Mouse (Mus musculus) cerebellum, postnatal 14 days (tissue): ENCODE results near the gene Acap2.
A peak's percentile ranks its signal among the peaks of the same experiment; 100 is the strongest.

Source experiments
- DNase-seq, 2 experiments: peaks; one replicate each; pipeline ENCODE4 v3.0.0; 2021; ENCODE audit warnings: mixed read lengths in 2 of 2

Gene Acap2

GRCm38 (mm10) chr16:31200790-31201567, at the start of gene Acap2:
Acap2 (minus strand) TSS chr16:31201245.
- DNase-seq: peak; percentile 96 to 98

- DNase-seq: no peak
Measured at GRCm38 (mm10) chr16:31249401-31249800, 48.4 kb upstream of the Acap2 start.

GRCm38 (mm10) chr16:31248717-31249116, 47.7 kb upstream of the Acap2 start:
- DNase-seq: no peak

- DNase-seq: no peak
Measured at GRCm38 (mm10) chr16:31247442-31247841, 46.4 kb upstream of the Acap2 start.

GRCm38 (mm10) chr16:31244053-31244452, 43.0 kb upstream of the Acap2 start:
- no peak for DNase-seq

- no peak for DNase-seq
Measured at GRCm38 (mm10) chr16:31241433-31241832, 40.4 kb upstream of the Acap2 start.

- DNase-seq: no peak
Measured at GRCm38 (mm10) chr16:31240569-31240968, 39.5 kb upstream of the Acap2 start.

GRCm38 (mm10) chr16:31238281-31238680, 37.2 kb upstream of the Acap2 start:
- no peak for DNase-seq

GRCm38 (mm10) chr16:31235457-31236310, 34.6 kb upstream of the Acap2 start:
- DNase-seq: peak; percentile 18 to 26

- DNase-seq: no peak
Measured at GRCm38 (mm10) chr16:31234808-31235456, 33.9 kb upstream of the Acap2 start.

- DNase-seq: no peak
Measured at GRCm38 (mm10) chr16:31234356-31234755, 33.3 kb upstream of the Acap2 start.

GRCm38 (mm10) chr16:31233541-31234339, 32.7 kb upstream of the Acap2 start:
- peak; percentile 14 to 33 for DNase-seq

- DNase-seq: no peak
Measured at GRCm38 (mm10) chr16:31233167-31233498, 32.1 kb upstream of the Acap2 start.

- DNase-seq: no peak
Measured at GRCm38 (mm10) chr16:31232491-31233166, 31.6 kb upstream of the Acap2 start.

- DNase-seq: no peak
Measured at GRCm38 (mm10) chr16:31231591-31231990, 30.5 kb upstream of the Acap2 start.

- no peak for DNase-seq
Measured at GRCm38 (mm10) chr16:31227746-31228145, 26.7 kb upstream of the Acap2 start.

GRCm38 (mm10) chr16:31215271-31215670, 14.2 kb upstream of the Acap2 start:
- DNase-seq: no peak

- no peak for DNase-seq
Measured at GRCm38 (mm10) chr16:31213463-31213862, 12.4 kb upstream of the Acap2 start.

- no peak for DNase-seq
Measured at GRCm38 (mm10) chr16:31211503-31211902, 10.5 kb upstream of the Acap2 start.

GRCm38 (mm10) chr16:31210453-31210852, 9.4 kb upstream of the Acap2 start:
- no peak for DNase-seq

GRCm38 (mm10) chr16:31209911-31210310, 8.9 kb upstream of the Acap2 start:
- no peak for DNase-seq

GRCm38 (mm10) chr16:31205726-31206125, 4.7 kb upstream of the Acap2 start:
- DNase-seq: no peak
